Mouse (Mus musculus): ENCODE data around the gene Ephb2. TPM values are rescaled to one million over a fixed set of nuclear protein-coding genes. Genes with fewer than 3 reads are reported as not detected.

Gene Ephb2
- polyA plus RNA-seq, 1 experiment from 2014 or later, result 13.1 TPM

DNA sequence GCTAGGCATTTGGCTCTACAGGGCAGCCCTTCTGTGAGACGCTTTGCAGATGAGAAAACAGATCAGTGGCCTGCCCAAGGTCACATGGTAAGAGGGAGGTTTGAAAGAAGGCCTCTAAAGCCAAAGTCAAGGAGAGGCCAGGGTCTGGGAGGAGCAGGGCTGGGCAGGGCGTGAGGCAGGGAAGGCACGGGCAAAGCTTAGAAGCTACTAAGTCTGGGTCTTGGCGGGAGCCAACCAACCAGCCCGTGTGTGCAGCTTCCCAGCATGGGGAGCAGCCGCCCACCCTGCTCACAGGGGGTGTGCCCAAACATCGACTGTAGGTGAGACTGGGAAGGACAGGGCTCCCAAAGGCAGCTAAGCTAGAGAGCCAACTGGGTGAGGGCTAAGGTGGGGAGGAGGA lies 70.7 kb downstream of the Ephb2 start:
- H3K27ac ChIP-seq (ENCODE audit: low read length), result no peak overlapping the region
- no peak overlapping the region for H3K4me2 ChIP-seq (ENCODE audit: low read length)
- H3K27me3 ChIP-seq (replicated peaks; ENCODE audit: control insufficient read depth, insufficient read depth, low read length), result no peaks in the 10 kb centered on the region
- H3K9ac ChIP-seq (replicated peaks; ENCODE audit: low read depth, low read length), result no peak overlapping the region
- H3K9me3 ChIP-seq (ENCODE audit: control insufficient read depth, low read length), result no peaks in the 10 kb centered on the region
- H3K4me3 ChIP-seq (replicated peaks; ENCODE audit: low read length), result no peak overlapping the region
- H3K4me1 ChIP-seq (replicated peaks; ENCODE audit: control insufficient read depth, insufficient read depth, low read length), result peaks cover 6% of the 10 kb centered on the region
- no peaks in the 10 kb centered on the region for H3K36me3 ChIP-seq (ENCODE audit: control insufficient read depth, insufficient read depth)
- 72% methylated on average over 7 of the region's 7 CpGs for WGBS
- ATAC-seq, result no peak

DNA sequence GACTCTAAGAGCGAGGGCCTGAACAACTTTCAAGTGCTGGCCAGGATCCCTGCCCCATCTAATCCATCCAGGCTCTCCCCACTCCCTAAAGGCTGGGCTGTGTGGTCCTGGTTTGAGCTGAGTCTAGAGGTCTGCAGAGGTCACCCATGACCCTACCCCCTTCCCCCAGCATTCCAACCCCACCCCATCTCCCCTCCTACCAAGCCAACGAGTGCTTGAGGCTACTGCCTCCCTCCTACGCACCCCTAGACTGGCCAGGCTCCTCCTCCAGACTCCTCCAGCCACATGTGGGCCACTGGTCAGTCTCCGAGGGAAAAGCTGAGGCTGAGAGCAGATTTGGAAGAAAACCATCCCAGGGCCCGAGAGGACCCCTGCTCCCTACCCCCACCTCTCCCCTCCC lies 72.4 kb downstream of the Ephb2 start:
- ATAC-seq, result no peak
- no peaks in the 10 kb centered on the region for H3K36me3 ChIP-seq (ENCODE audit: control insufficient read depth, insufficient read depth)
- H3K9ac ChIP-seq (replicated peaks; ENCODE audit: low read depth, low read length), result no peak overlapping the region
- H3K4me3 ChIP-seq (replicated peaks; ENCODE audit: low read length), result no peak overlapping the region
- 51% methylated on average over 5 of the region's 5 CpGs for WGBS
- no peak overlapping the region for H3K27ac ChIP-seq (ENCODE audit: low read length)
- peaks cover 6% of the 10 kb centered on the region for H3K4me1 ChIP-seq (replicated peaks; ENCODE audit: control insufficient read depth, insufficient read depth, low read length)
- no peaks in the 10 kb centered on the region for H3K9me3 ChIP-seq (ENCODE audit: control insufficient read depth, low read length)
- no peak overlapping the region for H3K4me2 ChIP-seq (ENCODE audit: low read length)
- no peaks in the 10 kb centered on the region for H3K27me3 ChIP-seq (replicated peaks; ENCODE audit: control insufficient read depth, insufficient read depth, low read length)

DNA sequence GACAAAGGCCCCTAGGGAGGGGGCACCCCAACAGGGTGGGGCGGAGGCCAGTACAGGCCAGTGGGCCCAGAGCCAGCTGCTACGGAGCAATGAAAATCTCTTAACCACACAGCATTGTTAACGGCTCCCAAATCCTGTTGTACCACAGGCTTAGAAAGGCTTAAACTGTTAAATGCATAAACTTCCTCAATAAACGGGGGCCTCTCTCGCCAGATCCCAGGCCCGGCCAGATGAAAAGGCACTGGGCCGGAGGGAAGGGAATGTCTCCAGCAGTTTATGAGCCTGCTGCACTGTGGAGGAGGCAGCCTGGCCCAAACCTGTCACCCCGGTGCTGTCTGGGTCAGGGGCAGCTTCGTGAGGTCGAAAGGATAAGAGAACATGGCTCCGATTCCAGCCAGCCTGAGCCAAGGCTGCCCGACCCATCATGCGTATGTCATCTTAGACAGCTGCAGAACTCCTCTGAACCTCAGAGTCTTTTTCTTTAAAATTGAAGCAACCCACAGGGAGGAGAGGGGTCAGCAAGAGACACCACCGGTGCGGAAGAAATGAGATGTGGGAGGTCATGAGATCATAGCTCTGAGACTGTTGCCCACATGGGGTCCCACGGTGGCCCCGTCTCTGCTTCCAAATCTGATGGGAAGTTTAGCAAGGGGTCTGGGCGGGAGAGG lies 73.9 kb downstream of the Ephb2 start:
- Histone ChIP-seq H3K4me3 (replicated peaks; ENCODE audit: low read length) (no peak overlapping the region), H3K9ac (replicated peaks; ENCODE audit: low read depth, low read length) (no peak overlapping the region), H3K27ac (ENCODE audit: low read length) (no peak overlapping the region), H3K4me2 (ENCODE audit: low read length) (no peak overlapping the region), H3K4me1 (replicated peaks; ENCODE audit: control insufficient read depth, insufficient read depth, low read length) (peaks cover 17% of the 10 kb centered on the region), H3K9me3 (ENCODE audit: control insufficient read depth, low read length) (no peaks in the 10 kb centered on the region), H3K36me3 (ENCODE audit: control insufficient read depth, insufficient read depth) (no peaks in the 10 kb centered on the region), H3K27me3 (replicated peaks; ENCODE audit: control insufficient read depth, insufficient read depth, low read length) (no peaks in the 10 kb centered on the region)
- ATAC-seq, result no peak
- WGBS, result 18% methylated on average over 18 of the region's 18 CpGs

DNA sequence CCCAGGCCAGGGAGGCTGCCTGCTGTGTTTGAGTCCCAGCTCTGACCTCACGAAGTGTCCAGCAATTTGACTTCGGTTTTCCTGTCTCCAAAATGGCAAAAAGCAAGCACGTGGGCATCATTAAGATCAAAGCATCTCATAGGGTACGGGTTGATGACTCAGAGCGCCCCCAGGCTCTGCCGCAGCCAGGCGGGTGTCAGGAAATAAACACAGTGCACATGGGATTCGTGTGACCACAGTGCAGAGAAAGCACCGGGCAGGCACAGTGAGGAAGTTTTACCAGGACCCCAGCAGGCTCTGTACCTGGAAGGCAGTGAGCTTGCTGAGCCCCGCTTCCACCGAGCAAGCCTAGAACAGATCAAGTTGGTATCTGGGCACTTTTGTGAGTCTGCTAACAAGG lies 74.9 kb downstream of the Ephb2 start:
- H3K4me1 ChIP-seq (replicated peaks; ENCODE audit: control insufficient read depth, insufficient read depth, low read length), result peaks cover 25% of the 10 kb centered on the region
- no peaks in the 10 kb centered on the region for H3K36me3 ChIP-seq (ENCODE audit: control insufficient read depth, insufficient read depth)
- H3K27me3 ChIP-seq (replicated peaks; ENCODE audit: control insufficient read depth, insufficient read depth, low read length), result no peaks in the 10 kb centered on the region
- WGBS, result 70% methylated on average over 11 of the region's 11 CpGs
- H3K9ac ChIP-seq (replicated peaks; ENCODE audit: low read depth, low read length), result no peak overlapping the region
- no peaks in the 10 kb centered on the region for H3K9me3 ChIP-seq (ENCODE audit: control insufficient read depth, low read length)
- no peak for ATAC-seq
- no peak overlapping the region for H3K4me2 ChIP-seq (ENCODE audit: low read length)
- H3K27ac ChIP-seq (ENCODE audit: low read length), result no peak overlapping the region
- no peak overlapping the region for H3K4me3 ChIP-seq (replicated peaks; ENCODE audit: low read length)

DNA sequence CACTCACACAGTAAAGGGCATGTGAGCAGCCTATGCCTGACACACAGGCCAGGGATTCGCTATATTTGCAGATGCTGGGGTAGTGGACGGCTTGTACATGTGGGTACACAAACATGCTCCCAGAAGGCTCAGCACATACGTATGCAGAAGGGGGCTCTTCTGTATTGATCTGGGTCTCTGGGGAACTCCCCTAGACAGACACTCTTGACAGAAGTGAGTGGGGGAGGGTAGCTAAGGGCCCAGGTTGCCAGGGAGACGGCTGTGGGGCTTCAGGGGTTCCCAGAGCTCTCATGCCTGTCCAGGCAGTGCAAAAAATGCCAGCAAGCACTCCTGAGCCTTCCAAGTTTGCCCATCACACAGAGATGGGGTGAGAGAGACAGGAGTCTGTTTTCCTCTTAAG lies 78.7 kb downstream of the Ephb2 start:
- H3K27me3 ChIP-seq (replicated peaks; ENCODE audit: control insufficient read depth, insufficient read depth, low read length), result no peaks in the 10 kb centered on the region
- peaks cover 37% of the 10 kb centered on the region for H3K4me1 ChIP-seq (replicated peaks; ENCODE audit: control insufficient read depth, insufficient read depth, low read length)
- H3K36me3 ChIP-seq (ENCODE audit: control insufficient read depth, insufficient read depth), result no peaks in the 10 kb centered on the region
- H3K4me3 ChIP-seq (replicated peaks; ENCODE audit: low read length), result no peak overlapping the region
- ATAC-seq, result no peak
- no peak overlapping the region for H3K4me2 ChIP-seq (ENCODE audit: low read length)
- H3K27ac ChIP-seq (ENCODE audit: low read length), result no peak overlapping the region
- H3K9ac ChIP-seq (replicated peaks; ENCODE audit: low read depth, low read length), result no peak overlapping the region
- WGBS, result 28% methylated on average over 4 of the region's 4 CpGs
- H3K9me3 ChIP-seq (ENCODE audit: control insufficient read depth, low read length), result no peaks in the 10 kb centered on the region

DNA sequence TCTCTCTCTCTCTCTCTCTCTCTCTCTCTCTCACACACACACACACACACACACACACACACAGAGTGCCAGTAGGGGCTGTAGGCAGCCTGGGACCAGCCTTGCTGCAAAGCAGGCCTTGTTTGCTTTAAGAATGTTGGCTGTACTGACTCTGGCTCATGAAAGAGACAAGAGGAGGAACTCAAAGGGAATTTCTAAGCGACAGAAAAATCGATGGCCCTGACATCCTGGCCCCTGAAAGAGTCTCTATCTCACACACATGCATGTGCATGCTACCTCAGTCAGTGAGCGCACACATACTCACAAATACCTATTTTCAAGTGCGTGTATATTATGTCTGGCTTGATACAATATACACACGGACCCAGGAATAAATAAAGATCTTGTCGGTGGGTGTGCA lies 79.3 kb downstream of the Ephb2 start:
- H3K27me3 ChIP-seq (replicated peaks; ENCODE audit: control insufficient read depth, insufficient read depth, low read length), result no peaks in the 10 kb centered on the region
- WGBS, result 25% methylated on average over 6 of the region's 6 CpGs
- H3K36me3 ChIP-seq (ENCODE audit: control insufficient read depth, insufficient read depth), result no peaks in the 10 kb centered on the region
- H3K9me3 ChIP-seq (ENCODE audit: control insufficient read depth, low read length), result no peaks in the 10 kb centered on the region
- no peak overlapping the region for H3K4me3 ChIP-seq (replicated peaks; ENCODE audit: low read length)
- peaks cover 35% of the 10 kb centered on the region for H3K4me1 ChIP-seq (replicated peaks; ENCODE audit: control insufficient read depth, insufficient read depth, low read length)
- no peak overlapping the region for H3K27ac ChIP-seq (ENCODE audit: low read length)
- ATAC-seq, result no peak
- H3K9ac ChIP-seq (replicated peaks; ENCODE audit: low read depth, low read length), result no peak overlapping the region; the same call in 1 of the 2 replicates
- H3K4me2 ChIP-seq (ENCODE audit: low read length), result no peak overlapping the region

DNA sequence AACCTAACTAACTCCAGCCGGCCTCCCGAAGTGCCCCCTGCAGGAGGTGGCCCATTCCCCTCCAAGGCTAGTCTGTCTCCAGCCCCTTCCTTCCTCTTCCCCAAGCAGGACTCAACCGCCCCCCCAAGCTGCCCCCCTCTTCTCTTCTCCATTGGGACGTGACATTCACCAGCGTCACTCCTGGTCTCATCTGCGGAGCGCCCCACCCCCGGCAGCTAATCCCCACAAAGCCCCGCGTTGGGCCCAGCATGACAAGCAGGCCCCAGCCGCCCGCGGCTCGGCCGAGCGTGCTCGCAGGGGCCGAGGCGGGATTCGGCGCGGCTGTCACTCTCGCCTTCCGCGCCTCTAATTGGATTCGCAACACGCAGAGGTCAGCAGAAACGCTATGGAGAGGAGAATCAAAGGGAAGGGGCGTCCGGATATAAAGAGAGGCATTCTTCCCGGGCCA lies 80.4 kb downstream of the Ephb2 start:
- no peaks in the 10 kb centered on the region for H3K36me3 ChIP-seq (ENCODE audit: control insufficient read depth, insufficient read depth)
- peak overlapping the region; percentile 52 for H3K4me2 ChIP-seq (ENCODE audit: low read length)
- H3K4me3 ChIP-seq (replicated peaks; ENCODE audit: low read length), result peak overlapping the region; percentile 31
- H3K27me3 ChIP-seq (replicated peaks; ENCODE audit: control insufficient read depth, insufficient read depth, low read length), result no peaks in the 10 kb centered on the region
- ATAC-seq, result peak; percentile 75
- 1% methylated on average over 31 of the region's 31 CpGs for WGBS
- H3K9me3 ChIP-seq (ENCODE audit: control insufficient read depth, low read length), result no peaks in the 10 kb centered on the region
- H3K4me1 ChIP-seq (replicated peaks; ENCODE audit: control insufficient read depth, insufficient read depth, low read length), result peaks cover 46% of the 10 kb centered on the region
- peak overlapping the region; percentile 60 for H3K9ac ChIP-seq (replicated peaks; ENCODE audit: low read depth, low read length)
- peak overlapping the region; percentile 62 for H3K27ac ChIP-seq (ENCODE audit: low read length)

DNA sequence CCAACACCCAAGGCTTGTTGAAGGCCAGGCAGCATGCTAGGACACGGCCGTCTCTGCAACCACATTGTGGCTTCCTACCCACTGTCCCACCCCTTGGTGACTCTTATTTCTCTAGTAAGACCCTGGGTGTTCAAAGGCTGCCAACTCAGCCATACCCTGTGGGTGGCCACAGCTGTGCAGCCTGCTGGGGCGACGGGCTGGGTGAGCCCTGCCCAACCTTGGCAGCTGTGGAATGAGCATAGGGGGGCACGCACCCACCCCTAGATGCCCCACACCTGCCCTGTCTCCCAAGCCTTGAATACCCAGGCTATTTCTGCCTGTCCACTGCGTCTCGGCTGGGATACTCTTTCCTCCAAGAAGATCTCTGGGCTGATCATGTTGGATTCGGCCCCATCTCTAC lies 81.5 kb downstream of the Ephb2 start:
- ATAC-seq, result no peak
- Histone ChIP-seq H3K4me2 (ENCODE audit: low read length) (no peak overlapping the region), H3K9me3 (ENCODE audit: control insufficient read depth, low read length) (no peaks in the 10 kb centered on the region), H3K27me3 (replicated peaks; ENCODE audit: control insufficient read depth, insufficient read depth, low read length) (no peaks in the 10 kb centered on the region), H3K4me3 (replicated peaks; ENCODE audit: low read length) (no peak overlapping the region), H3K27ac (ENCODE audit: low read length) (no peak overlapping the region), H3K4me1 (replicated peaks; ENCODE audit: control insufficient read depth, insufficient read depth, low read length) (peaks cover 57% of the 10 kb centered on the region), H3K36me3 (ENCODE audit: control insufficient read depth, insufficient read depth) (no peaks in the 10 kb centered on the region), H3K9ac (replicated peaks; ENCODE audit: low read depth, low read length) (no peak overlapping the region)
- WGBS, result 73% methylated on average over 8 of the region's 8 CpGs

DNA sequence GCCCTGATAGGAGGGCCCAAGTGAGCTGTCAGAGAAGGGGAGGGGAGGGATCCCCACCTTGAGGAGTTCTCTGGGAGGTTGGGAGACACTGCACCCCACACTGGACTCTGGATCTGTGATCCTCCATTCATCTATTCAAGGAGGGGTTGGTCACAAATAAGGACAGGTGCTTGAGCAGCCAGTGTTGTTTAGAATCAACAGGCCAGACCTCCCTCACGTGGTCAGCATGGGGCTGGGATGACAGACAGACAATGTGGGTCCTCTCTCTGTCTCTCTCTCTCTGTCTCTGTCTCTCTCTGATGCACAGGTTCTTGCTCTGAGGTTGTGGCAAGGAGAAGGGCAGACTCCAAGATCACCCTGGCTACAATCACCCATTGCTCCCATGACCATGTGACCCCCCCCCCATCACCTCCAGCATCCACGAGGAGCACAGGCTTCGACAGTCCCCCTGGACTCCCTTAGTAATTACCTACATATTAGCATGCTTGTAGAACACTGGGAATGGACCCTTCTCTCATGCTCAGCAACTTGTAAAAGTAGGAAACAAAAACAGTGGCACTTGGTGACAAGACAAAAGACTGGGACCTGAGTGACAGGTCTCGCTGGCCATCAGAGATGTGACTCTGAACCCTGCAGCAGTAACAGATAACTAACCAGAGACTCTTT lies 84.3 kb downstream of the Ephb2 start:
- Histone ChIP-seq H3K9ac (replicated peaks; ENCODE audit: low read depth, low read length) (no peak overlapping the region), H3K27ac (ENCODE audit: low read length) (no peak overlapping the region), H3K36me3 (ENCODE audit: control insufficient read depth, insufficient read depth) (no peaks in the 10 kb centered on the region), H3K4me1 (replicated peaks; ENCODE audit: control insufficient read depth, insufficient read depth, low read length) (peaks cover 42% of the 10 kb centered on the region), H3K4me3 (replicated peaks; ENCODE audit: low read length) (no peak overlapping the region), H3K4me2 (ENCODE audit: low read length) (no peak overlapping the region), H3K27me3 (replicated peaks; ENCODE audit: control insufficient read depth, insufficient read depth, low read length) (no peaks in the 10 kb centered on the region), H3K9me3 (ENCODE audit: control insufficient read depth, low read length) (no peaks in the 10 kb centered on the region)
- ATAC-seq, result no peak
- 12% methylated on average over 4 of the region's 4 CpGs for WGBS
